Mouse (Mus musculus) kidney, adult 2 months (tissue): ENCODE measurements around the gene Vmn1r2.
"Not testable (repeated sequence)": the region's sequence is repeated elsewhere in the genome, so short reads cannot be mapped to it uniquely, and the experiment has no call there.

ENCODE experiments used
- CTCF ChIP-seq: fragments of 200-500 bp; conservative IDR thresholded peaks from 2 replicates; pipeline ENCODE4 v1.5.1; 2011; ENCODE audit warnings: low read depth, mild to moderate bottlenecking, control low read depth, low read length, moderate library complexity, mixed read lengths; ENCODE audit not compliant: insufficient read depth, insufficient read length
- POLR2A ChIP-seq: fragments of 200-500 bp; IDR thresholded peaks from one replicate; pipeline ENCODE4 v1.6.1; 2011; ENCODE audit warnings: low read depth, low read length, control low read depth

GRCm38 (mm10) chr4:3147926-3148325 is 19.2 kb upstream of the Vmn1r2 start:
- not testable (repeated sequence) for TF ChIP-seq CTCF, POLR2A
